Mouse (Mus musculus) limb, embryonic 12.5 days (tissue): ENCODE results near the gene Il16. TPM values are rescaled to one million over a fixed set of nuclear protein-coding genes. Genes with fewer than 3 reads are reported as not detected.

Experiments
- ATAC-seq: fragments of 200-750 bp; cut with Nextera tagmentation; 2 replicates; pipeline ENCODE4 v1.8.0; 2017; ENCODE audit warnings: low read depth, moderate TSS enrichment; ENCODE audit not compliant: insufficient number of reproducible peaks, insufficient read depth, low FRiP score, low TSS enrichment
- H3K27ac ChIP-seq: fragments of 300-500 bp; sonication (generic); 2 replicates; pipeline ENCODE4 v1.5.1; 2016; ENCODE audit warnings: mild to moderate bottlenecking, moderate library complexity
- H3K27me3 ChIP-seq: fragments of 300-500 bp; sonication (generic); 2 replicates; pipeline ENCODE4 v1.6.1; 2016; ENCODE audit warnings: mild to moderate bottlenecking, moderate library complexity
- H3K36me3 ChIP-seq: fragments of 300-500 bp; sonication (generic); 2 replicates; pipeline ENCODE4 v1.6.1; 2016; ENCODE audit warnings: mild to moderate bottlenecking, moderate library complexity
- H3K4me1 ChIP-seq: fragments of 300-500 bp; sonication (generic); replicated peaks from 2 replicates; pipeline ENCODE4 v1.6.1; 2016
- H3K4me2 ChIP-seq: fragments of 300-500 bp; sonication (generic); 2 replicates; pipeline ENCODE4 v1.6.1; 2016; ENCODE audit warnings: mild to moderate bottlenecking, moderate library complexity
- H3K4me3 ChIP-seq: fragments of 300-500 bp; sonication (generic); replicated peaks from 2 replicates; pipeline ENCODE4 v1.5.1; 2016; ENCODE audit warnings: mild to moderate bottlenecking
- H3K9ac ChIP-seq: fragments of 300-500 bp; sonication (generic); replicated peaks from 2 replicates; pipeline ENCODE4 v1.6.1; 2016; ENCODE audit warnings: mild to moderate bottlenecking, moderate library complexity
- H3K9me3 ChIP-seq: fragments of 300-500 bp; sonication (generic); 2 replicates; pipeline ENCODE4 v1.6.1; 2016; ENCODE audit warnings: mild to moderate bottlenecking, moderate library complexity
- WGBS: fragments of 180-500 bp; shearing (Covaris S2); methylation state at CpG from one replicate; pipeline ENCODE4 v1.1.7; 2016; 5-methylcytosine and 5-hydroxymethylcytosine counted together
- polyA plus RNA-seq: library from polyadenylated mRNA; unstranded; fragments of >200 nt; fragmentation: Nextera tagmentation; extraction: Ambion mirVana; gene quantifications from 2 replicates; pipeline ENCODE4 v1.2.1, GENCODE M21; 2016

Il16 gene
- polyA plus RNA-seq, 1 experiment from 2014 or later = 2.9 TPM

- Histone ChIP-seq H3K27ac (no peak overlapping the region), H3K4me1 (peaks cover 36% of the 10 kb centered on the region), H3K4me2 (no peak overlapping the region), H3K4me3 (no peak overlapping the region), H3K9ac (no peak overlapping the region), H3K9me3 (no peaks in the 10 kb centered on the region), H3K27me3 (no peaks in the 10 kb centered on the region), H3K36me3 (no peaks in the 10 kb centered on the region)
- 90% methylated on average over 7 of the region's 7 CpGs for WGBS
- ATAC-seq = no peak
Observed at GRCm38 (mm10) chr7:83735108-83735781, 10.3 kb downstream of the Il16 start.

- ATAC-seq = no peak
- H3K36me3 ChIP-seq = no peaks in the 10 kb centered on the region
- H3K9ac ChIP-seq = no peak overlapping the region
- no peaks in the 10 kb centered on the region for H3K9me3 ChIP-seq
- peaks cover 30% of the 10 kb centered on the region for H3K4me1 ChIP-seq
- H3K4me2 ChIP-seq = no peak overlapping the region
- WGBS = 74% methylated on average over 6 of the region's 6 CpGs
- no peaks in the 10 kb centered on the region for H3K27me3 ChIP-seq
- H3K27ac ChIP-seq = no peak overlapping the region
- no peak overlapping the region for H3K4me3 ChIP-seq
Observed at GRCm38 (mm10) chr7:83734671-83735082, 10.8 kb downstream of the Il16 start.

GRCm38 (mm10) chr7:83734246-83734645 lies 11.3 kb downstream of the Il16 start:
- H3K36me3 ChIP-seq = no peaks in the 10 kb centered on the region
- no peaks in the 10 kb centered on the region for H3K9me3 ChIP-seq
- WGBS = 93% methylated on average over 3 of the region's 3 CpGs
- no peak overlapping the region for H3K27ac ChIP-seq
- no peaks in the 10 kb centered on the region for H3K27me3 ChIP-seq
- no peak for ATAC-seq
- H3K4me3 ChIP-seq = no peak overlapping the region
- H3K4me2 ChIP-seq = no peak overlapping the region
- peaks cover 26% of the 10 kb centered on the region for H3K4me1 ChIP-seq
- no peak overlapping the region for H3K9ac ChIP-seq

GRCm38 (mm10) chr7:83732781-83733180 lies 12.7 kb downstream of the Il16 start:
- Histone ChIP-seq H3K27ac (no peak overlapping the region), H3K4me1 (peaks cover 11% of the 10 kb centered on the region), H3K4me2 (no peak overlapping the region), H3K9ac (no peak overlapping the region), H3K36me3 (no peaks in the 10 kb centered on the region), H3K27me3 (no peaks in the 10 kb centered on the region), H3K4me3 (no peak overlapping the region), H3K9me3 (no peaks in the 10 kb centered on the region)
- 92% methylated on average over 3 of the region's 3 CpGs for WGBS
- no peak for ATAC-seq

- peaks cover 4% of the 10 kb centered on the region; the same call in 1 of the 2 replicates for H3K4me1 ChIP-seq
- H3K27me3 ChIP-seq = no peaks in the 10 kb centered on the region
- WGBS = 83% methylated on average over 15 of the region's 15 CpGs
- no peak overlapping the region for H3K4me3 ChIP-seq
- no peak overlapping the region for H3K27ac ChIP-seq
- no peak overlapping the region for H3K4me2 ChIP-seq
- H3K36me3 ChIP-seq = no peaks in the 10 kb centered on the region
- no peak for ATAC-seq
- H3K9me3 ChIP-seq = no peaks in the 10 kb centered on the region
- H3K9ac ChIP-seq = no peak overlapping the region
Observed at GRCm38 (mm10) chr7:83731961-83732666, 13.4 kb downstream of the Il16 start.

- no peak for ATAC-seq
- 88% methylated on average over 6 of the region's 6 CpGs for WGBS
Observed at GRCm38 (mm10) chr7:83731297-83731696, 14.2 kb downstream of the Il16 start.

GRCm38 (mm10) chr7:83726936-83727632 lies 18.4 kb downstream of the Il16 start:
- H3K27me3 ChIP-seq = no peaks in the 10 kb centered on the region
- H3K36me3 ChIP-seq = no peaks in the 10 kb centered on the region
- no peak overlapping the region for H3K4me3 ChIP-seq
- H3K9me3 ChIP-seq = no peaks in the 10 kb centered on the region
- H3K27ac ChIP-seq = no peak overlapping the region
- ATAC-seq = no peak
- peaks cover 14% of the 10 kb centered on the region for H3K4me1 ChIP-seq
- no peak overlapping the region for H3K9ac ChIP-seq
- WGBS = 36% methylated on average over 5 of the region's 5 CpGs
- no peak overlapping the region for H3K4me2 ChIP-seq

More at GRCm38 (mm10) chr7:83731297-83731696, 14.2 kb downstream of the Il16 start:
- H3K4me3 ChIP-seq = no peak overlapping the region
- no peak overlapping the region for H3K4me2 ChIP-seq
- no peak overlapping the region for H3K27ac ChIP-seq
- H3K9ac ChIP-seq = no peak overlapping the region
- H3K9me3 ChIP-seq = no peaks in the 10 kb centered on the region
- H3K27me3 ChIP-seq = no peaks in the 10 kb centered on the region
- no peaks in the 10 kb centered on the region for H3K36me3 ChIP-seq
- H3K4me1 ChIP-seq = peaks cover 7% of the 10 kb centered on the region

GRCm38 (mm10) chr7:83725801-83726200 lies 19.7 kb downstream of the Il16 start:
- no peak for ATAC-seq
- H3K27ac ChIP-seq = no peak overlapping the region
- no peaks in the 10 kb centered on the region for H3K36me3 ChIP-seq
- no peak overlapping the region for H3K4me2 ChIP-seq
- H3K9me3 ChIP-seq = no peaks in the 10 kb centered on the region
- H3K9ac ChIP-seq = no peak overlapping the region
- H3K4me1 ChIP-seq = peaks cover 14% of the 10 kb centered on the region
- no peak overlapping the region for H3K4me3 ChIP-seq
- no peaks in the 10 kb centered on the region for H3K27me3 ChIP-seq

GRCm38 (mm10) chr7:83724541-83724940 lies 21.0 kb downstream of the Il16 start:
- no peak overlapping the region for H3K4me2 ChIP-seq
- no peak overlapping the region for H3K27ac ChIP-seq
- no peak overlapping the region for H3K4me3 ChIP-seq
- ATAC-seq = no peak
- 77% methylated on average over 2 of the region's 2 CpGs for WGBS
- no peak overlapping the region for H3K9ac ChIP-seq
- H3K36me3 ChIP-seq = no peaks in the 10 kb centered on the region
- H3K4me1 ChIP-seq = peaks cover 14% of the 10 kb centered on the region
- no peaks in the 10 kb centered on the region for H3K27me3 ChIP-seq
- no peaks in the 10 kb centered on the region for H3K9me3 ChIP-seq

- Histone ChIP-seq H3K36me3 (no peaks in the 10 kb centered on the region), H3K9me3 (no peaks in the 10 kb centered on the region), H3K9ac (no peak overlapping the region), H3K4me3 (no peak overlapping the region), H3K4me1 (peaks cover 14% of the 10 kb centered on the region), H3K27ac (no peak overlapping the region), H3K27me3 (no peaks in the 10 kb centered on the region), H3K4me2 (no peak overlapping the region)
- ATAC-seq = no peak
Observed at GRCm38 (mm10) chr7:83723954-83724353, 21.6 kb downstream of the Il16 start.

- Histone ChIP-seq H3K4me2 (no peak overlapping the region), H3K4me3 (no peak overlapping the region), H3K9ac (no peak overlapping the region), H3K9me3 (no peaks in the 10 kb centered on the region), H3K4me1 (peaks cover 14% of the 10 kb centered on the region), H3K27ac (no peak overlapping the region), H3K27me3 (no peaks in the 10 kb centered on the region), H3K36me3 (no peaks in the 10 kb centered on the region)
- 87% methylated on average over 8 of the region's 8 CpGs for WGBS
- no peak for ATAC-seq
Observed at GRCm38 (mm10) chr7:83723221-83723620, 22.3 kb downstream of the Il16 start.
